Mouse (Mus musculus): ENCODE measurements at regions not wholly inside any gene's neighbourhood (a gene's known extent, or its start where the extent isn't known, plus 50 kb on each side); places are given as distances from the start of the nearest gene placed in this dataset.

DNA sequence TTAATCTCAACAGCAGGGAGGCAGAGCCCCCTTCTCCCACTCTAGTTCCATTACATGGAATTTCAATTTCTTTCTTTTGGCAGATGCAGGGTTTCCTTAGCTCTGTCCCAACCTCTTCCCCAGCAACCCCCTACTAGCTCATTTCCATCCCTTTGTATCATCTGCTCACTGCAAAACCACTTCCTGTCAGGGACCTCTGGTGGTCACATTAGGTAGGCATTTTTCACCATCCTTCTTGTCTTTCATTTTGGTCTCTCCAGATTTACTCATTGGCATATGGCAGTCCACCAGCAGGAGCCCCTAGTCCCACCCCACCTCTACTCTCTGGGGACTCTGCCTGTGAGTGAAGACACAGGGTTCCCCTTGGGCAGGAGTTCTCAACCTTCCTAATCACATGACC lies 597.6 kb downstream of the Plekhb2 start:
- no peak overlapping the region for H3K9ac ChIP-seq (ENCODE audit: low read depth, low read length)
- no peak overlapping the region for H3K4me2 ChIP-seq (replicated peaks; ENCODE audit: low read depth)
- H3K27ac ChIP-seq (ENCODE audit: low read depth, low read length), result no peak overlapping the region
- no peaks in the 10 kb centered on the region for H3K4me1 ChIP-seq (replicated peaks; ENCODE audit: control insufficient read depth, insufficient read depth, low read length)
- H3K27me3 ChIP-seq (replicated peaks; ENCODE audit: control insufficient read depth, insufficient read depth, low read length), result no peaks in the 10 kb centered on the region
- no peaks in the 10 kb centered on the region for H3K36me3 ChIP-seq (ENCODE audit: control insufficient read depth, insufficient read depth)
- no peak overlapping the region for H3K4me3 ChIP-seq (ENCODE audit: low read depth, low read length)
- no peak for ATAC-seq
- TF ChIP-seq CTCF (IDR thresholded peaks at IDR 0.05; ENCODE audit: low read depth), result peak; percentile 31
- H3K9me3 ChIP-seq (ENCODE audit: control insufficient read depth), result no peaks in the 10 kb centered on the region

DNA sequence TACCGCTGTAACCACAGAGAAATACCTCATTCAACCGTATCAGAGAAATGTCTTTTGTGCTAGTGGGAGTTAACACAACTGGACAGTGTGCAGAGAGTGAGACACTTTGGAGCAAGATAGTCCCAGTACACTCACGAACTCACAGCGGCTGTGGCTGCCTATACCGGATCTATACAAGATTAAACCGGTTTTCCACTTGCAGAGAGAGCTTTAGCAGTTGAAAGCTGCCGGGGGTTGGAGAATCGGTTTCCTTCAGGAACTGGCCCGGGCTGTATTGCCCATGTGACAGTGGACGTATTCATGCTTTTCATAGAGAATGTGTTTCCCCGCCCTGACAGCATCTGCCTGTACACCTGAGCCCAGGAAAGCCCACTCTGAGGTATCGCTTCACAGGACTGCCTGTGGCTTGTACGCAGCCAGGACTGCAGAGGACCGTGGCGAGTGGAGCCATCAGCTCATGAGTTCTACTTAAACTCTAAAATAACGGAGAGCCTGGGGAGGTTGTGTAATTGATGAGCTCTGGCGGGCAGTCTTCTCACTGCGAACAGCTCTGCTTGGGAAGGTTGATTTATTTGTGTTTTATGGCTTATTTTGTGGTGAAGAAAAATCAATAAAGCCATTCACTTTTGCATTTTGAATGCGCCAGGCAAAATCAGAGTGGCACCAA lies 602.8 kb downstream of the Plekhb2 start:
- no peak overlapping the region for H3K9ac ChIP-seq (ENCODE audit: low read depth, low read length)
- WGBS, result 65% methylated on average over 19 of the region's 19 CpGs
- H3K4me2 ChIP-seq (replicated peaks; ENCODE audit: low read depth), result no peak overlapping the region
- no peaks in the 10 kb centered on the region for H3K36me3 ChIP-seq (ENCODE audit: control insufficient read depth, insufficient read depth)
- no peak for ATAC-seq
- H3K9me3 ChIP-seq (ENCODE audit: control insufficient read depth), result no peaks in the 10 kb centered on the region
- H3K27ac ChIP-seq (ENCODE audit: low read depth, low read length), result no peak overlapping the region
- H3K4me1 ChIP-seq (replicated peaks; ENCODE audit: control insufficient read depth, insufficient read depth, low read length), result no peaks in the 10 kb centered on the region
- TF ChIP-seq CTCF (IDR thresholded peaks at IDR 0.05; ENCODE audit: low read depth), result no peak
- H3K27me3 ChIP-seq (replicated peaks; ENCODE audit: control insufficient read depth, insufficient read depth, low read length), result no peaks in the 10 kb centered on the region
- H3K4me3 ChIP-seq (ENCODE audit: low read depth, low read length), result no peak overlapping the region

DNA sequence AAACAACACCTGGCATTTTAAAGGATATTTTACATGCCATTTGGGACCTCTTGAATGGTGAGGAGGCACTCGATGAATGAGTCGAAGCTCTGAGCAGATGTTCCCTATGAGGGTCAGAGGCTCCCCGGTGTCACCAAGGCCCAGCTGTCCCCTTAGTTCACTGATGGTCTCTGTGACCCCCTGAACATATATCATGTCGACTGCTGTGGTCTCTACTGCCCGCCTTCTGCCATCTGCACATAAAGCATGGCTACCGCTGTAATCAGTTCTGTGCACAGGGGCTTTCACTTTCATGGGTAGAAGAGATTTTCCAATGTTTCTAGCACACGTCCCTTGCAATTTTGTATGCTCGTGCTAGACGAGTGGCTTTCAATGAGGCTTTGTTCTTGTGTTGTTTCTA lies 607.8 kb downstream of the Plekhb2 start:
- Histone ChIP-seq H3K4me1 (replicated peaks; ENCODE audit: control insufficient read depth, insufficient read depth, low read length) (no peaks in the 10 kb centered on the region), H3K9me3 (ENCODE audit: control insufficient read depth) (no peaks in the 10 kb centered on the region), H3K4me2 (replicated peaks; ENCODE audit: low read depth) (no peak overlapping the region), H3K9ac (ENCODE audit: low read depth, low read length) (no peak overlapping the region), H3K36me3 (ENCODE audit: control insufficient read depth, insufficient read depth) (no peaks in the 10 kb centered on the region), H3K27me3 (replicated peaks; ENCODE audit: control insufficient read depth, insufficient read depth, low read length) (no peaks in the 10 kb centered on the region), H3K4me3 (ENCODE audit: low read depth, low read length) (no peak overlapping the region), H3K27ac (ENCODE audit: low read depth, low read length) (no peak overlapping the region)
- TF ChIP-seq CTCF (IDR thresholded peaks at IDR 0.05; ENCODE audit: low read depth), result no peak
- 81% methylated on average over 9 of the region's 9 CpGs for WGBS
- no peak for ATAC-seq

DNA sequence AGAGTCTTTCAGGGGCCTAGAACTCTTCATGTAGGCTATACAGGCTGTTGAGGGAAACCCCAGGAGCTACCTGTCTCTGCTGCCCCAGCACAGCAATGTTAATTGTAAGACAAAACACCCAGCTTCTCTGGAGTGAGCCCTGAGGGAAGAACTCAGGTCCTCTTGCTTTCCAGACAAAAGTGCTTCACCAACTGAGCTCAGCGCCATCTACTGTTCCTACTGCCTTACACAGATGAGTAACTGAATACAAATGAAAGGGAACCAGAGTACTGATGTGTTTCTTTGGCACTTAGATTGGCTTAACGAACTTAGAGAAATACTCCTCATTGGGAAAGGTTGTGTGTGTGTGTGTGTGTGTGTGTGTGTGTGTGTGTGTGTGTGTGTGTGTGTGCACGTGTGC lies 603.1 kb upstream of the Hs6st1 start:
- Histone ChIP-seq H3K27ac (ENCODE audit: low read depth, low read length) (no peak overlapping the region), H3K9ac (ENCODE audit: low read depth, low read length) (no peak overlapping the region), H3K36me3 (ENCODE audit: control insufficient read depth, insufficient read depth) (no peaks in the 10 kb centered on the region), H3K4me2 (replicated peaks; ENCODE audit: low read depth) (no peak overlapping the region), H3K9me3 (ENCODE audit: control insufficient read depth) (no peaks in the 10 kb centered on the region), H3K4me1 (replicated peaks; ENCODE audit: control insufficient read depth, insufficient read depth, low read length) (no peaks in the 10 kb centered on the region), H3K4me3 (ENCODE audit: low read depth, low read length) (no peak overlapping the region), H3K27me3 (replicated peaks; ENCODE audit: control insufficient read depth, insufficient read depth, low read length) (no peaks in the 10 kb centered on the region)
- no peak for ATAC-seq
- WGBS, result 53% methylated on average over 3 of the region's 3 CpGs
- TF ChIP-seq CTCF (IDR thresholded peaks at IDR 0.05; ENCODE audit: low read depth), result peak; percentile 53

GRCm38 (mm10) chr1:35469185-35469753 lies 598.9 kb upstream of the Hs6st1 start:
- no peak overlapping the region for H3K9ac ChIP-seq (ENCODE audit: low read depth, low read length)
- H3K27ac ChIP-seq (ENCODE audit: low read depth, low read length), result no peak overlapping the region
- H3K4me2 ChIP-seq (replicated peaks; ENCODE audit: low read depth), result no peak overlapping the region
- no peak overlapping the region for H3K4me3 ChIP-seq (ENCODE audit: low read depth, low read length)
- H3K4me1 ChIP-seq (replicated peaks; ENCODE audit: control insufficient read depth, insufficient read depth, low read length), result no peaks in the 10 kb centered on the region
- ATAC-seq, result no peak
- H3K9me3 ChIP-seq (ENCODE audit: control insufficient read depth), result peaks cover 8% of the 10 kb centered on the region
- 62% methylated on average over 4 of the region's 4 CpGs for WGBS
- no peaks in the 10 kb centered on the region for H3K36me3 ChIP-seq (ENCODE audit: control insufficient read depth, insufficient read depth)
- TF ChIP-seq CTCF (IDR thresholded peaks at IDR 0.05; ENCODE audit: low read depth), result no peak
- no peaks in the 10 kb centered on the region for H3K27me3 ChIP-seq (replicated peaks; ENCODE audit: control insufficient read depth, insufficient read depth, low read length)

GRCm38 (mm10) chr1:35478262-35478661 lies 589.9 kb upstream of the Hs6st1 start:
- peaks cover 12% of the 10 kb centered on the region for H3K9me3 ChIP-seq (ENCODE audit: control insufficient read depth)
- no peak for ATAC-seq
- no peak overlapping the region for H3K9ac ChIP-seq (ENCODE audit: low read depth, low read length)
- H3K4me3 ChIP-seq (ENCODE audit: low read depth, low read length), result no peak overlapping the region
- H3K36me3 ChIP-seq (ENCODE audit: control insufficient read depth, insufficient read depth), result no peaks in the 10 kb centered on the region
- H3K27ac ChIP-seq (ENCODE audit: low read depth, low read length), result no peak overlapping the region
- no peak overlapping the region for H3K4me2 ChIP-seq (replicated peaks; ENCODE audit: low read depth)
- peak; percentile 47 for TF ChIP-seq CTCF (IDR thresholded peaks at IDR 0.05; ENCODE audit: low read depth)
- 77% methylated on average over 1 of the region's 1 CpGs for WGBS
- H3K27me3 ChIP-seq (replicated peaks; ENCODE audit: control insufficient read depth, insufficient read depth, low read length), result no peaks in the 10 kb centered on the region
- no peaks in the 10 kb centered on the region for H3K4me1 ChIP-seq (replicated peaks; ENCODE audit: control insufficient read depth, insufficient read depth, low read length)

Measured in intestine, postnatal 0 days (tissue).